Mouse (Mus musculus): ENCODE data around the gene Taz.

DNA sequence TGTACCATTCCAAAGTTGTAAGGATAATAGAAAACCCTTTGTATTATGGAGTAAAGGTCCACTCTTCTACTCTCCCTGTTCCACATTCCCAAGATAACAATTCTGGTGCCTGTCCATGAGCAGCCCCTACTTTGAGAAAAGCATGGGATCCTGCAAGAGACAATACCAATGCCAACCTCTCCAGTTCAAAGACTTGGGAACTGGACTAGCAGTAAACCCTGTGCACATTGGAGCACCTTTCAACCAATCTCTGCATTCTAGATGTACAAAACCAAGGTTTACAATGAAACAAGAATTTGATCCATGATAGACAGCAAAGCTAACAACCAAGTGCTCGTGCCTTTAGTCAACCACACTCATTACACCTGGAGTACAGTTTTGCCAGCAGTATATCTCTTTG, 36.6 kb upstream of the Taz start:
- TF ChIP-seq CTCF (IDR thresholded peaks at IDR 0.05; ENCODE audit: insufficient read depth, low read depth, low read length): no peak
- no peak for TF ChIP-seq POLR2A (IDR thresholded peaks at IDR 0.05; ENCODE audit: insufficient read depth, low read depth, low read length)

Data from olfactory bulb, adult 2 months (tissue).